Mouse (Mus musculus): ENCODE results near the gene Slc25a51. TPM values are rescaled to one million over a fixed set of nuclear protein-coding genes. Genes with fewer than 3 reads are reported as not detected.

Slc25a51 gene
- polyA plus RNA-seq, 1 experiment = 39.9 TPM

GRCm38 (mm10) chr4:45444813-45445212, 36.2 kb upstream of the Slc25a51 start:
- no peak overlapping the region for H3K4me3 ChIP-seq
- H3K4me2 ChIP-seq (ENCODE audit: low read depth) = no peak overlapping the region
- no peaks in the 10 kb centered on the region for H3K27me3 ChIP-seq (ENCODE audit: control insufficient read depth, insufficient read depth, insufficient read length)
- H3K79me2 ChIP-seq (ENCODE audit: control insufficient read depth, insufficient read depth) = peaks cover 10% of the 10 kb centered on the region
- no peak overlapping the region for H3ac ChIP-seq (ENCODE audit: control insufficient read depth, insufficient read length)
- TF ChIP-seq SRF (IDR thresholded peaks at IDR 0.05; ENCODE audit: control insufficient read depth, insufficient read length, low read depth) (no peak), TCF12 (IDR thresholded peaks at IDR 0.05; ENCODE audit: insufficient read depth, poor library complexity, severe bottlenecking) (peak; percentile 35), REST (IDR thresholded peaks at IDR 0.05; ENCODE audit: insufficient read depth, insufficient read length) (no peak), MYOG (IDR thresholded peaks at IDR 0.05; ENCODE audit: control insufficient read depth in 1 of 3, insufficient read depth in 1 of 3, insufficient read length in 2 of 3, low read depth in 2 of 3) (peak; percentile 70 to 94 (median 78)), E2F4 (IDR thresholded peaks at IDR 0.05; ENCODE audit: insufficient read depth) (no peak), POLR2AphosphoS2 (IDR thresholded peaks at IDR 0.05; ENCODE audit: insufficient read length, low read depth) (no peak), MYOD1 (IDR thresholded peaks at IDR 0.05; ENCODE audit: control insufficient read depth in 1 of 3, insufficient read length in 2 of 3, low read depth in 2 of 3) (peak; percentile 68 to 91 (median 88)), POLR2A (IDR thresholded peaks at IDR 0.05; ENCODE audit: insufficient read length, low read depth) (no peak), CEBPB (IDR thresholded peaks at IDR 0.05; ENCODE audit: insufficient read depth, poor library complexity, severe bottlenecking) (no peak), USF1 (IDR thresholded peaks at IDR 0.05; ENCODE audit: low read depth) (no peak), MAX (IDR thresholded peaks at IDR 0.05; ENCODE audit: low read depth) (no peak), TCF3 (IDR thresholded peaks at IDR 0.05; ENCODE audit: insufficient read length, low read depth) (peak; percentile 49)
- H3K36me3 ChIP-seq (ENCODE audit: control insufficient read depth, insufficient read depth) = peaks cover 12% of the 10 kb centered on the region

- Histone ChIP-seq H3K79me2 (ENCODE audit: control insufficient read depth, insufficient read depth) (peaks cover 5% of the 10 kb centered on the region), H3K4me2 (ENCODE audit: low read depth) (no peak overlapping the region), H3ac (ENCODE audit: control insufficient read depth, insufficient read length) (no peak overlapping the region), H3K36me3 (ENCODE audit: control insufficient read depth, insufficient read depth) (peaks cover 10% of the 10 kb centered on the region), H3K27me3 (ENCODE audit: control insufficient read depth, insufficient read depth, insufficient read length) (no peaks in the 10 kb centered on the region), H3K4me3 (no peak overlapping the region)
- TF ChIP-seq POLR2A (IDR thresholded peaks at IDR 0.05; ENCODE audit: insufficient read length, low read depth) = no peak
- no peak for TF ChIP-seq E2F4 (IDR thresholded peaks at IDR 0.05; ENCODE audit: insufficient read depth)
- TF ChIP-seq TCF12 (IDR thresholded peaks at IDR 0.05; ENCODE audit: insufficient read depth, poor library complexity, severe bottlenecking) = no peak
- TF ChIP-seq CEBPB (IDR thresholded peaks at IDR 0.05; ENCODE audit: insufficient read depth, poor library complexity, severe bottlenecking) = no peak
- TF ChIP-seq MAX (IDR thresholded peaks at IDR 0.05; ENCODE audit: low read depth) = no peak
- TF ChIP-seq MYOG (IDR thresholded peaks at IDR 0.05; ENCODE audit: control insufficient read depth in 1 of 3, insufficient read depth in 1 of 3, insufficient read length in 2 of 3, low read depth in 2 of 3) = no peak
- no peak for TF ChIP-seq MYOD1 (IDR thresholded peaks at IDR 0.05; ENCODE audit: control insufficient read depth in 1 of 3, insufficient read length in 2 of 3, low read depth in 2 of 3)
- no peak for TF ChIP-seq REST (IDR thresholded peaks at IDR 0.05; ENCODE audit: insufficient read depth, insufficient read length)
- no peak for TF ChIP-seq TCF3 (IDR thresholded peaks at IDR 0.05; ENCODE audit: insufficient read length, low read depth)
- no peak for TF ChIP-seq SRF (IDR thresholded peaks at IDR 0.05; ENCODE audit: control insufficient read depth, insufficient read length, low read depth)
- no peak for TF ChIP-seq POLR2AphosphoS2 (IDR thresholded peaks at IDR 0.05; ENCODE audit: insufficient read length, low read depth)
- no peak for TF ChIP-seq USF1 (IDR thresholded peaks at IDR 0.05; ENCODE audit: low read depth)
These were observed 35.1 kb upstream of the Slc25a51 start for GRCm38 (mm10) chr4:45443652-45444051.

- Histone ChIP-seq H3K36me3 (ENCODE audit: control insufficient read depth, insufficient read depth) (peaks cover 10% of the 10 kb centered on the region), H3K27me3 (ENCODE audit: control insufficient read depth, insufficient read depth, insufficient read length) (no peaks in the 10 kb centered on the region), H3ac (ENCODE audit: control insufficient read depth, insufficient read length) (no peak overlapping the region), H3K79me2 (ENCODE audit: control insufficient read depth, insufficient read depth) (peaks cover 5% of the 10 kb centered on the region), H3K4me3 (no peak overlapping the region), H3K4me2 (ENCODE audit: low read depth) (peak overlapping the region; percentile 42)
- no peak for TF ChIP-seq CEBPB (IDR thresholded peaks at IDR 0.05; ENCODE audit: insufficient read depth, poor library complexity, severe bottlenecking)
- peak in 2 of 3 experiments; percentile 0 to 50 for TF ChIP-seq MYOD1 (IDR thresholded peaks at IDR 0.05; ENCODE audit: control insufficient read depth in 1 of 3, insufficient read length in 2 of 3, low read depth in 2 of 3)
- TF ChIP-seq MYOG (IDR thresholded peaks at IDR 0.05; ENCODE audit: control insufficient read depth in 1 of 3, insufficient read depth in 1 of 3, insufficient read length in 2 of 3, low read depth in 2 of 3) = peak in 1 of 3 experiments; percentile 23
- no peak for TF ChIP-seq SRF (IDR thresholded peaks at IDR 0.05; ENCODE audit: control insufficient read depth, insufficient read length, low read depth)
- no peak for TF ChIP-seq POLR2AphosphoS2 (IDR thresholded peaks at IDR 0.05; ENCODE audit: insufficient read length, low read depth)
These were observed 33.7 kb upstream of the Slc25a51 start for GRCm38 (mm10) chr4:45442237-45442636.

GRCm38 (mm10) chr4:45441778-45442177, 33.2 kb upstream of the Slc25a51 start:
- Histone ChIP-seq H3K79me2 (ENCODE audit: control insufficient read depth, insufficient read depth) (peaks cover 4% of the 10 kb centered on the region), H3K4me2 (ENCODE audit: low read depth) (peak overlapping the region; percentile 42), H3K27me3 (ENCODE audit: control insufficient read depth, insufficient read depth, insufficient read length) (no peaks in the 10 kb centered on the region), H3ac (ENCODE audit: control insufficient read depth, insufficient read length) (no peak overlapping the region), H3K36me3 (ENCODE audit: control insufficient read depth, insufficient read depth) (peaks cover 7% of the 10 kb centered on the region), H3K4me3 (no peak overlapping the region)
- TF ChIP-seq POLR2A (IDR thresholded peaks at IDR 0.05; ENCODE audit: insufficient read length, low read depth) (no peak), USF1 (IDR thresholded peaks at IDR 0.05; ENCODE audit: low read depth) (peak; percentile 76)

GRCm38 (mm10) chr4:45439281-45439680, 30.7 kb upstream of the Slc25a51 start:
- TF ChIP-seq MAX (IDR thresholded peaks at IDR 0.05; ENCODE audit: low read depth) (no peak), E2F4 (IDR thresholded peaks at IDR 0.05; ENCODE audit: insufficient read depth) (no peak), CEBPB (IDR thresholded peaks at IDR 0.05; ENCODE audit: insufficient read depth, poor library complexity, severe bottlenecking) (no peak), SRF (IDR thresholded peaks at IDR 0.05; ENCODE audit: control insufficient read depth, insufficient read length, low read depth) (no peak), USF1 (IDR thresholded peaks at IDR 0.05; ENCODE audit: low read depth) (no peak), TCF12 (IDR thresholded peaks at IDR 0.05; ENCODE audit: insufficient read depth, poor library complexity, severe bottlenecking) (no peak)
- H3K4me2 ChIP-seq (ENCODE audit: low read depth) = no peak overlapping the region
- H3K36me3 ChIP-seq (ENCODE audit: control insufficient read depth, insufficient read depth) = peaks cover 6% of the 10 kb centered on the region
- H3K4me3 ChIP-seq = no peak overlapping the region
- no peaks in the 10 kb centered on the region for H3K27me3 ChIP-seq (ENCODE audit: control insufficient read depth, insufficient read depth, insufficient read length)
- H3ac ChIP-seq (ENCODE audit: control insufficient read depth, insufficient read length) = no peak overlapping the region
- no peaks in the 10 kb centered on the region for H3K79me2 ChIP-seq (ENCODE audit: control insufficient read depth, insufficient read depth)
